7 mouse cellular contexts compared by ENCODE assay signal in genomic region chr11:106255174-106255573, GRCm38 (mm10). TPM values are rescaled to one million over a fixed set of nuclear protein-coding genes. Genes with fewer than 3 reads are reported as not detected.
DNase-seq lines count a peak whose midpoint lies in the region; ATAC-seq lines count a peak whose summit lies in the region.

No protein-coding gene starts in this region.

- H3K9ac ChIP-seq in lung, embryonic 15.5 days, result peak overlapping the region; percentile 54
- H3K9ac ChIP-seq in embryonic facial prominence, embryonic 12.5 days, result peak overlapping the region; percentile 73
- H3K9ac ChIP-seq in hindbrain, embryonic 14.5 days, result peak overlapping the region; percentile 88
- H3K9ac ChIP-seq in midbrain, embryonic 13.5 days (replicated peaks), result peak overlapping the region; percentile 88

- peaks cover 53% of the 10 kb centered on the region for H3K36me3 ChIP-seq in lung, embryonic 15.5 days
- peaks cover 65% of the 10 kb centered on the region for H3K36me3 ChIP-seq in embryonic facial prominence, embryonic 12.5 days
- peaks cover 57% of the 10 kb centered on the region for H3K36me3 ChIP-seq in hindbrain, embryonic 14.5 days (replicated peaks; ENCODE audit: control insufficient read depth, insufficient read depth)
- peaks cover 61% of the 10 kb centered on the region for H3K36me3 ChIP-seq in midbrain, embryonic 13.5 days

- H3K27ac ChIP-seq in lung, embryonic 15.5 days, result peak overlapping the region; percentile 71
- peak overlapping the region; percentile 73; the same call in 1 of the 2 replicates for H3K27ac ChIP-seq in embryonic facial prominence, embryonic 12.5 days
- H3K27ac ChIP-seq in hindbrain, embryonic 14.5 days, result no peak overlapping the region
- no peak overlapping the region for H3K27ac ChIP-seq in midbrain, embryonic 13.5 days

- 1% methylated on average over 22 of the region's 22 CpGs for WGBS in lung, embryonic 15.5 days
- WGBS in embryonic facial prominence, embryonic 12.5 days, result 4% methylated on average over 22 of the region's 22 CpGs
- WGBS in hindbrain, embryonic 14.5 days, result 5% methylated on average over 22 of the region's 22 CpGs
- WGBS in midbrain, embryonic 13.5 days, result 4% methylated on average over 22 of the region's 22 CpGs

- peak overlapping the region; percentile 69 for H3K4me3 ChIP-seq in lung, embryonic 15.5 days
- peak overlapping the region; percentile 80 for H3K4me3 ChIP-seq in embryonic facial prominence, embryonic 12.5 days
- H3K4me3 ChIP-seq in hindbrain, embryonic 14.5 days (replicated peaks; ENCODE audit: low read length), result peak overlapping the region; percentile 77
- H3K4me3 ChIP-seq in midbrain, embryonic 13.5 days (replicated peaks), result peak overlapping the region; percentile 89

- no peak for DNase-seq in lung, postnatal 36 days
- DNase-seq in hindbrain, embryonic 14.5 days (ENCODE audit: low spot score), result no peak
- no peak for DNase-seq in thymus, postnatal 4 days
- no peak for DNase-seq in cerebellum, adult 8-10 months

- no peaks in the 10 kb centered on the region for H3K27me3 ChIP-seq in lung, embryonic 15.5 days
- no peaks in the 10 kb centered on the region for H3K27me3 ChIP-seq in embryonic facial prominence, embryonic 12.5 days
- H3K27me3 ChIP-seq in hindbrain, embryonic 14.5 days (ENCODE audit: control insufficient read depth, insufficient read depth, low read length), result no peaks in the 10 kb centered on the region
- H3K27me3 ChIP-seq in midbrain, embryonic 13.5 days, result no peaks in the 10 kb centered on the region

- no peak for ATAC-seq in lung, embryonic 15.5 days (ENCODE audit: borderline replicate concordance, extremely low read depth, low FRiP score, low TSS enrichment)
- ATAC-seq in embryonic facial prominence, embryonic 12.5 days (ENCODE audit: insufficient number of reproducible peaks, insufficient read depth, low FRiP score, low TSS enrichment), result no peak
- ATAC-seq in hindbrain, embryonic 14.5 days (ENCODE audit: low FRiP score), result no peak
- ATAC-seq in midbrain, embryonic 13.5 days, result no peak; the same call in 1 of the 2 replicates

- no peaks in the 10 kb centered on the region for H3K9me3 ChIP-seq in lung, embryonic 15.5 days
- no peaks in the 10 kb centered on the region for H3K9me3 ChIP-seq in embryonic facial prominence, embryonic 12.5 days
- H3K9me3 ChIP-seq in hindbrain, embryonic 14.5 days (ENCODE audit: control insufficient read depth, low read length), result no peaks in the 10 kb centered on the region
- H3K9me3 ChIP-seq in midbrain, embryonic 13.5 days, result no peaks in the 10 kb centered on the region

- H3K4me1 ChIP-seq in lung, embryonic 15.5 days, result peaks cover 20% of the 10 kb centered on the region
- H3K4me1 ChIP-seq in embryonic facial prominence, embryonic 12.5 days, result peaks cover 17% of the 10 kb centered on the region
- peaks cover 18% of the 10 kb centered on the region for H3K4me1 ChIP-seq in hindbrain, embryonic 14.5 days (replicated peaks; ENCODE audit: control insufficient read depth, insufficient read depth, low read length)
- peaks cover 30% of the 10 kb centered on the region for H3K4me1 ChIP-seq in midbrain, embryonic 13.5 days (replicated peaks)

- peak overlapping the region; percentile 70 for H3K4me2 ChIP-seq in lung, embryonic 15.5 days
- H3K4me2 ChIP-seq in embryonic facial prominence, embryonic 12.5 days (replicated peaks), result peak overlapping the region; percentile 96
- peak overlapping the region; percentile 97 for H3K4me2 ChIP-seq in hindbrain, embryonic 14.5 days (replicated peaks)
- H3K4me2 ChIP-seq in midbrain, embryonic 13.5 days (replicated peaks), result peak overlapping the region; percentile 97

RNA-seq across cellular contexts. Expression of gene Ftsj3, which starts 0.7 kb away (rescaled TPM):
- 50.2 and 54.1 TPM in 2 replicates for polyA plus RNA-seq in lung, embryonic 15.5 days (2015; fragmentation: Nextera tagmentation; extraction: Ambion mirVana)
- polyA plus RNA-seq in embryonic facial prominence, embryonic 12.5 days (2016; fragmentation: Nextera tagmentation; extraction: Ambion mirVana), result 63.3 and 67.0 TPM in 2 replicates
- 31.4 and 31.9 TPM in 2 replicates for polyA plus RNA-seq in hindbrain, embryonic 14.5 days (2014; fragmentation: Nextera tagmentation; extraction: Ambion mirVana)
- polyA plus RNA-seq in midbrain, embryonic 13.5 days (2015; fragmentation: Nextera tagmentation; extraction: Ambion mirVana), result 39.3 and 40.3 TPM in 2 replicates

RNA-seq across cellular contexts. Expression of gene Psmc5, which starts 0.8 kb away (rescaled TPM):
- 271 and 275 TPM in 2 replicates for polyA plus RNA-seq in lung, embryonic 15.5 days (2015; fragmentation: Nextera tagmentation; extraction: Ambion mirVana)
- 315 and 316 TPM in 2 replicates for polyA plus RNA-seq in embryonic facial prominence, embryonic 12.5 days (2016; fragmentation: Nextera tagmentation; extraction: Ambion mirVana)
- polyA plus RNA-seq in hindbrain, embryonic 14.5 days (2014; fragmentation: Nextera tagmentation; extraction: Ambion mirVana), result 282 and 287 TPM in 2 replicates
- polyA plus RNA-seq in midbrain, embryonic 13.5 days (2015; fragmentation: Nextera tagmentation; extraction: Ambion mirVana), result 324 and 341 TPM in 2 replicates

RNA-seq across cellular contexts. Expression of gene Smarcd2, which starts 17.6 kb away (rescaled TPM):
- polyA plus RNA-seq in lung, embryonic 15.5 days (2015; fragmentation: Nextera tagmentation; extraction: Ambion mirVana), result 79.1 and 81.6 TPM in 2 replicates
- polyA plus RNA-seq in embryonic facial prominence, embryonic 12.5 days (2016; fragmentation: Nextera tagmentation; extraction: Ambion mirVana), result 71.5 and 75.1 TPM in 2 replicates
- polyA plus RNA-seq in hindbrain, embryonic 14.5 days (2014; fragmentation: Nextera tagmentation; extraction: Ambion mirVana), result 12.8 and 16.8 TPM in 2 replicates
- 10.8 and 11.4 TPM in 2 replicates for polyA plus RNA-seq in midbrain, embryonic 13.5 days (2015; fragmentation: Nextera tagmentation; extraction: Ambion mirVana)

RNA-seq across cellular contexts. Expression of gene Tcam1, which starts 21.3 kb away (rescaled TPM):
- polyA plus RNA-seq in lung, embryonic 15.5 days (2015; fragmentation: Nextera tagmentation; extraction: Ambion mirVana), result 0.23 and 0.24 TPM in 2 replicates
- polyA plus RNA-seq in embryonic facial prominence, embryonic 12.5 days (2016; fragmentation: Nextera tagmentation; extraction: Ambion mirVana), result 0.24 and 0.47 TPM in 2 replicates
- polyA plus RNA-seq in hindbrain, embryonic 14.5 days (2014; fragmentation: Nextera tagmentation; extraction: Ambion mirVana), result 0.08 and 0.43 TPM in 2 replicates
- 0.16 and 0.18 TPM in 2 replicates for polyA plus RNA-seq in midbrain, embryonic 13.5 days (2015; fragmentation: Nextera tagmentation; extraction: Ambion mirVana)

RNA-seq across cellular contexts. Expression of gene Ddx42, which starts 38.4 kb away (rescaled TPM):
- 69.8 and 72.7 TPM in 2 replicates for polyA plus RNA-seq in lung, embryonic 15.5 days (2015; fragmentation: Nextera tagmentation; extraction: Ambion mirVana)
- polyA plus RNA-seq in embryonic facial prominence, embryonic 12.5 days (2016; fragmentation: Nextera tagmentation; extraction: Ambion mirVana), result 103 and 104 TPM in 2 replicates
- polyA plus RNA-seq in hindbrain, embryonic 14.5 days (2014; fragmentation: Nextera tagmentation; extraction: Ambion mirVana), result 78.0 and 82.2 TPM in 2 replicates
- polyA plus RNA-seq in midbrain, embryonic 13.5 days (2015; fragmentation: Nextera tagmentation; extraction: Ambion mirVana), result 101 and 105 TPM in 2 replicates

Comparison
In these comparisons a context has a peak if more than half of its experiments do, and no peak if none do; other contexts are left out.
1. H3K27ac ChIP-seq: peak in lung, embryonic 15.5 days (single experiment) and embryonic facial prominence, embryonic 12.5 days (single experiment); none in hindbrain, embryonic 14.5 days (single experiment) and midbrain, embryonic 13.5 days (single experiment).
2. Peak in every context shown above with its lines, with median percentiles within 50 percentile points of each other: H3K4me2 ChIP-seq, H3K4me3 ChIP-seq and H3K9ac ChIP-seq.